Mouse (Mus musculus): ENCODE data around the gene Guf1.

- TF ChIP-seq CTCF (IDR thresholded peaks at IDR 0.05; ENCODE audit: borderline replicate concordance, control insufficient read depth, extremely low read depth, insufficient read depth, low read length, poor library complexity) (no peak), POLR2A (IDR thresholded peaks at IDR 0.05; ENCODE audit: control insufficient read depth, extremely low read depth, insufficient read depth, low read length, poor library complexity) (no peak)
Observed at GRCm38 (mm10) chr5:69520661-69521278, 36.0 kb upstream of the Guf1 start.
